Mouse (Mus musculus) embryonic fibroblast, embryonic 13.5 days (primary cell): ENCODE results near the gene Olfr820.
"Not testable (repeated sequence)": the region's sequence is repeated elsewhere in the genome, so short reads cannot be mapped to it uniquely, and the experiment has no call there.

Experiments used
- CTCF ChIP-seq: IDR thresholded peaks from 2 replicates; pipeline ENCODE4 v1.5.1; 2011; ENCODE audit warnings: mild to moderate bottlenecking, control low read depth, low read length, moderate library complexity, borderline replicate concordance; ENCODE audit not compliant: insufficient read depth
- POLR2A ChIP-seq: IDR thresholded peaks from 2 replicates; pipeline ENCODE4 v1.6.1; 2011; ENCODE audit warnings: low read depth, mild to moderate bottlenecking, control low read depth, low read length, moderate library complexity

DNA sequence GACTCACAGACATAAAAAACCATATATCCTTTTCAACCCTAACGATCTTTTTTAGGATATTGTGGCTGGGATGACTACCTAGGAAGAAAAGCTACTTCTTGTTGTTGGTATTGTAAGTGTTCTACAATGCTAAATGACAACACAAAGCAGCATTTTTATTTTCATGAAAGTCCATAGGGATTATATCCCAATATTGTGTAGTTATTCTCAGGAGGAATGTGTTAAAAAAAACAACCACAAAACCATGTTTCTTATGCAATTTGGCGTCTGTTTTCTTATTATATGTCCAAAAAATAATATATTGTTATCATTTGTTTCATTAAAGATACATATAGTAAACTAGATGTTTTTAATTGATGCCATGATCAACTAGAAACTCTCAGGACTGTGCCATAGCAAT, 45.3 kb upstream of the Olfr820 start, which contains the start of gene Olfr819:
- TF ChIP-seq CTCF, POLR2A: not testable (repeated sequence)
